Mouse (Mus musculus) 3T3-L1 (cell line): ENCODE results near the gene a.
A peak's percentile ranks its signal among the peaks of the same experiment; 100 is the strongest.
"Not testable (repeated sequence)": the region's sequence is repeated elsewhere in the genome, so short reads cannot be mapped to it uniquely, and the experiment has no call there.

Experiments used
- DNase-seq: peaks from one replicate; pipeline ENCODE4 v3.0.0-alpha.2; 2015; ENCODE audit warnings: low read depth, low spot score

Gene a

DNA sequence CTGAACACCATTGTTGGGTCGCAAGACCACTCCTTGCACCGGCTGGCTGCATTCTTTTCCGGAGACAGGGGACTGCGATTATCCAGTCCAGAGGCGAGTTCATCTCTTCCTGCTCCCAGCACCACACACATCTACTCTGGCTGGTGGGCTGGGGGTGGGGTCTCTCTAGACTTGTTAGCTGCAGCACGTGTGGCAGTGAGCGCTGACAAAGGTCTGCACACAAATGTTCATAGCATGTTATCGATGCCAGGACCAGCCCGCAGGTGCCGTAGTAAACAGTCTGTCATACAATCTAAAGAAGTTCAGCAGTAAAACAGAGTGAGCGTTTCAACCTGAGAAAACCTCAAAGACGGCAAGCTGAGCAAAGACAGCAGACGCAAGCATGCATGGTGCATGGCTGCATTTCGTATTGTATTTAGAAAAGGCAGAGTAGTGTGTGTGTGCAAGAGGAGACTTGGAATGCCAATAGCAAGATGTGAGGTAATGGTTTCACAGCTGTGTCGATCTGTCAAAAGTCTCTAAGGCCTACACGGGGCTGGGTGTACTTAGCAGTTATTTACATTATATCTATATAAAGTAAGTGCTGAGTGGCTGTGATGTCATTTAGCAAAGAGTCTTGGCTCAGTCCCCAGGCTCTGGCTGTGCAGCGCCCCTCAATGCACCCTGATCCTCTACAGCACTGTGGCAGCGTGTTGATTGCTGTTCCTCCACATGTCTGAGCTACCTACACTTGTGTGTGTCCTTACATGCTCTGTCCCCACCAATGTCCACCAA is 180.9 kb downstream of the a start:
- DNase-seq = no peak

DNA sequence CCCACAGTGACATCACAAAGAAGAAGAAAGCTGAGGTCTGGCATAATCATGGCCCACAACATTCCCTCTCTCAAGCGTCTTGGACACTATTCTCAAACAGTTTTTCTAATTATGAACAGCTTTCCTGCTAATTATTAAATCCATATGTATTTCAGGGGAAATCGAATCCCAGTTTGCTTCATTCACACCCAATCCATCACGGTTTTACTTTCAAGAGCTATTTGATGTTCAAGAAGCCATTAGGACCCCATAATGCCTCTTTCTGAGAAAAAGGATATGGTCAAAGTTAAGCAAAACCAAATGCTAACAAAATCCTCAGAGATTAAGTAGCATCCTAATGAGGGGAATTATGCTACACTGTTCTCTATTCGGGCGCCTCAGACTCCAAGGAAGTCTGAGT is 181.8 kb downstream of the a start:
- no peak for DNase-seq

DNA sequence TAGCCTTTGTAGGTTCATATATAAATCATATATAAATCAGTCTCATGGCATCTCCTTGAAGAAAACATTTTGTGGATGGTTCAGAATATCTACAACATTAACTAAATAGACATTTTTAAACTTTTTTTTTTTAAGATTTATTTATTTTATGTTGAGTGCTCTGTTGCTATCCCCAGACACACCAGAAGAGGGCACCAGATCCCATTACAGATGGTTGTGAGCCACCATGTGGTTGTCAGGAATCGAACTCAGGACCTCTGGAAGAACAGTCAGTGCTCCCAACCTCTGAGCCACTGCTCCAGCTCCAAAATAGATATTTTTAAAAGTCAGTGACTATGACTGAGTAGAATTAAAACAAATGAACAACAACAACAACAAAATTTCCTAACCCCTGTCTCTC is 195.4 kb downstream of the a start:
- DNase-seq = peak; percentile 22

GRCm38 (mm10) chr2:154991411-154991810 is 200.2 kb downstream of the a start:
- no peak for DNase-seq

- DNase-seq = no peak
These were observed 200.9 kb downstream of the a start for GRCm38 (mm10) chr2:154992083-154992482.

GRCm38 (mm10) chr2:155005491-155005890 is 214.3 kb downstream of the a start:
- no peak for DNase-seq

- peak; percentile 85 for DNase-seq
These were observed 220.0 kb downstream of the a start for GRCm38 (mm10) chr2:155011086-155011656.

DNA sequence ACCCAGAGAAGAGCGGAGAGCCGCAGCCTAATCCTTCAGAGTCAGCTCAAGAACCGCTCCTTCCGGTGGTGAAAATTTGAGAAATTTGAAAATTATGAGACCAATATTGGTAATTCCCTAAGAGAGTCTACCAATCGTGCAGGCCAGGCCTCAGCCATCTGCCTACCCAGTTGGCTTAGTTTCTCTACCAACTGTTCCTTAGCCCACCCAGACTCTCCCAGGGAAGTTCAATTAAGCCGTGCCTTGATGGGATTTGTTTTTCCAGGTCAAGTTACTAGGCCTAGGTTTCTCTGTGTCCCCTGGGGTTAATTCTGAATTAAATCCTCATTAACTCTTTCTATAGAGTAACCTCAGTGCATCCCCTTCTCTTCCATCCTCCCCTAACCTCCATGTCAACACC is 221.8 kb downstream of the a start:
- DNase-seq = no peak

DNA sequence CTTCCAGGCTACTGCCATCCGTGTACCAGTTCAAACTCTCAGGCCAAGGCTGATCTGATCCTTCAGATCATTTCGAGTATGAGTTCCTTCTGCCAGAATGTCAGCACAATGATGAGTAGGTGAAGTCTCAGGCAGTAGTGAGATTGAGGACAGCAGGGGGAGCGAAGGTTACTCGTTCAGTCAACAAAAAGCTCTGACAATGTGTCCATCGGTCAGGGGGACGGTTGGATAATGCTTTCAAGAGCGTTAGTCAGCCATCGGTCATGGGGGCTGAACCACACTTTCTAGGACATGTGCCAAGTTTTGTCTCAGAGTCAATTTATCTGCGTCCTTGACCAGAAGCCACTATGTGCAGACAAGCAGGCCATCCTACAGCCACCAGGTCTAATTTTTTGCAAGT is 225.5 kb downstream of the a start:
- not testable (repeated sequence) for DNase-seq

DNA sequence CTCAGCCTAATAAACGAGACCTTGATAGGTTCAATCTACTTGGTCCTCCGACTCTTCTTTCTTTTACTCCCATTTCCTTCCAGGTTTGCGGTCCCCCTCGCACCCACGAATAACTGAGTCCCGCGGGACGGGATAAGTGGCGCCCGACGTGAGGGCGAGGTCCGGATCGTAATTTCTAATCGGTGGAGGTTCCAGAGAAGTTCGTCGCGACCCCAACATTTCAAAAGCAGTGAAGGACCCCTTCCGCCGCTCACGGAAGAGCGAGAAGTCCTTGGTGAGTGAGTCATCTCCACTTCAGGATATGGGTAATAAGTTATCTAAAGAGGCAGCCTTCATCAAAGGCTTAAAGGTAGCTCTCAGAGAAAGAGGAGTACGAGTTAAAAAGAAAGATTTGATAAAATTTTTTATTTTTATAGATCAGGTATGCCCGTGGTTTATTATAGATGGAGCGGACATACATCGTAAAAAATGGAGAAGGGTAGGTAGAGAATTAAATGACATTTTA is 227.1 kb downstream of the a start, which contains the start of gene Gm14226:
Gm14226 (plus strand) TSS at position 16 of the 505 bp plus-strand sequence.
- not testable (repeated sequence) for DNase-seq

- peak; percentile 44 for DNase-seq
These were observed 227.8 kb downstream of the a start for GRCm38 (mm10) chr2:155018762-155019641.

DNA sequence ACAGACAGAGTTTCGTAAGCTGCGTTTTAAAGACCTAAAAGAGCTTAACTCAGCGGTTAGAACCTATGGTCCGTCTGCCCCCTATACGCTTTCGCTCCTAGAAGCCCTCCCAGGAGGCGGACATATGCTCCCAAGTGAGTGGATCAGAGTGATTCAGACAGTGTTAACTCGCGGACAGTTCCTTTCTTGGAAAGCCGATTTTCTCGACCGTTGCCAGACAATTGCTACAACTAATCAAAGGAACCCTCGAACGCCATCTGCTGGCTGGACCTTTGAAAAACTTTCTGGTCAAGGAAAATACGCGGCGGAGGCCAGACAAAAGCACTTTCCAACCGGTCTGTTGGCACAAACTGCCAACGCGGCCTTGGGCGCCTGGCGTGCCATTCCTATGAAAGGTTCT is 228.5 kb downstream of the a start:
- peak; percentile 83 for DNase-seq

DNA sequence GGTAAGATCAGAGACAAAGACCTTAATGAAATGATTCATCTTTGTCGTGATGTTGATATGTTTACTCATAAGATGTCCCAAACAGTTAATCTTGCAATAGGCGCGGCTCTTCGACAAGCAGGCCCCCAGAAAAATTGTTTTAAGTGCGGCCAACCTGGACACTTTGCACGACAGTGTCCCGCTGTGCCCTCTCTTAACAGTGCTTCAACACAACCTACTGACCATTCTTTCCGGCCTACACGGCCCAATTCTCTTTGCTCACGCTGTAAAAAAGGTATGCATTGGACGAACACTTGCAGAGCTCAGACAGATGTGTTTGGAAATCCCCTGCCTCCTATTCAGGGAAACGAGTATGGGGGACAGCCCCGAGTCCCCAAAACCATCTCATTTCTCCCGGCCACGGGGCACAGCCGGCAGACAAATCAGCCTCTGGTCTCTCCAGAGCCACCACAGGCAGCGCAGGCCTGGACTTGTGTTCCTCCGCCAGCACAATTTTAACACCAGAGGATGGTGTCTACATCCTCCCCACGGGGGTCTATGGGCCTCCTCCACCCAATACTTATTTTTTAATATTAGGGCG is 229.1 kb downstream of the a start:
- DNase-seq = not testable (repeated sequence)

- peak; percentile 47 for DNase-seq
These were observed 239.6 kb downstream of the a start for GRCm38 (mm10) chr2:155030831-155031230.

- no peak for DNase-seq
These were observed 241.9 kb downstream of the a start for GRCm38 (mm10) chr2:155032938-155033710.

- DNase-seq = no peak
These were observed 248.8 kb downstream of the a start for GRCm38 (mm10) chr2:155039956-155040355.

GRCm38 (mm10) chr2:155044542-155044941 is 253.3 kb downstream of the a start:
- no peak for DNase-seq

GRCm38 (mm10) chr2:155045075-155045474 is 253.9 kb downstream of the a start:
- no peak for DNase-seq

DNA sequence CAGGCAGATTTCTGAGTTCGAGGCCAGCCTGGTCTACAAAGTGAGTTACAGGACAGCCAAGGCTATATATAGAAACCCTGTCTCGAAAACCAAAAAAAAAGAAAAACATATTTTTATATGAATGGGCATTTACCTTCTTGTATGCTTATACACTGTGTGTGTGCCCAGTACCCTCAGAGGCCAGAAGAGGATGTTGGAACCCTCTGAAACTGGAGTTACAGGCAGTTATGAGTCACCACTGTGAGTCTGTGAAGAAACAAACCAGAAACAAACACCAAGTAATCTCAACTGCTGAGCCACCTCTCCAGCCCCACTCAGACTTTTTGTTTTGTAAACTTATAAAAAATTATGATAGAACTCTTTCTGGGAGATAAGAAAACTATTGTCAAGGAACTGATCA is 255.6 kb downstream of the a start:
- peak; percentile 64 for DNase-seq

- DNase-seq = no peak
These were observed 256.4 kb downstream of the a start for GRCm38 (mm10) chr2:155047452-155048178.
